Mouse (Mus musculus): Measurements from ENCODE around the gene Tspan3. TPM values are rescaled to one million over a fixed set of nuclear protein-coding genes. Genes with fewer than 3 reads are reported as not detected.

The Tspan3 gene
- polyA plus RNA-seq, 1 experiment = 382 TPM

GRCm38 (mm10) chr9:56129951-56130350, 35.3 kb downstream of the Tspan3 start:
- no peak for DNase-seq (ENCODE audit: low read depth)
- TF ChIP-seq POLR2A (IDR thresholded peaks at IDR 0.05; ENCODE audit: borderline replicate concordance, extremely low read depth, insufficient read depth, insufficient read length, poor library complexity, severe bottlenecking) = no peak
- no peak for TF ChIP-seq CTCF (IDR thresholded peaks at IDR 0.05; ENCODE audit: borderline replicate concordance, extremely low read depth, insufficient read depth, insufficient read length)

GRCm38 (mm10) chr9:56128331-56128730, 36.9 kb downstream of the Tspan3 start:
- TF ChIP-seq CTCF (IDR thresholded peaks at IDR 0.05; ENCODE audit: borderline replicate concordance, extremely low read depth, insufficient read depth, insufficient read length) (no peak), POLR2A (IDR thresholded peaks at IDR 0.05; ENCODE audit: borderline replicate concordance, extremely low read depth, insufficient read depth, insufficient read length, poor library complexity, severe bottlenecking) (no peak)
- peak; percentile 20 for DNase-seq (ENCODE audit: low read depth)

- DNase-seq (ENCODE audit: low read depth) = no peak
- no peak for TF ChIP-seq CTCF (IDR thresholded peaks at IDR 0.05; ENCODE audit: borderline replicate concordance, extremely low read depth, insufficient read depth, insufficient read length)
- no peak for TF ChIP-seq POLR2A (IDR thresholded peaks at IDR 0.05; ENCODE audit: borderline replicate concordance, extremely low read depth, insufficient read depth, insufficient read length, poor library complexity, severe bottlenecking)
Measured at GRCm38 (mm10) chr9:56126453-56127173, 38.7 kb downstream of the Tspan3 start.

- TF ChIP-seq CTCF (IDR thresholded peaks at IDR 0.05; ENCODE audit: borderline replicate concordance, extremely low read depth, insufficient read depth, insufficient read length) (no peak), POLR2A (IDR thresholded peaks at IDR 0.05; ENCODE audit: borderline replicate concordance, extremely low read depth, insufficient read depth, insufficient read length, poor library complexity, severe bottlenecking) (no peak)
- DNase-seq (ENCODE audit: low read depth) = no peak
Measured at GRCm38 (mm10) chr9:56124561-56124960, 40.7 kb downstream of the Tspan3 start.

GRCm38 (mm10) chr9:56123613-56124012, 41.7 kb downstream of the Tspan3 start:
- TF ChIP-seq CTCF (IDR thresholded peaks at IDR 0.05; ENCODE audit: borderline replicate concordance, extremely low read depth, insufficient read depth, insufficient read length) (no peak), POLR2A (IDR thresholded peaks at IDR 0.05; ENCODE audit: borderline replicate concordance, extremely low read depth, insufficient read depth, insufficient read length, poor library complexity, severe bottlenecking) (no peak)
- DNase-seq (ENCODE audit: low read depth) = no peak

- peak; percentile 77 for DNase-seq (ENCODE audit: low read depth)
- TF ChIP-seq CTCF (IDR thresholded peaks at IDR 0.05; ENCODE audit: borderline replicate concordance, extremely low read depth, insufficient read depth, insufficient read length) (no peak), POLR2A (IDR thresholded peaks at IDR 0.05; ENCODE audit: borderline replicate concordance, extremely low read depth, insufficient read depth, insufficient read length, poor library complexity, severe bottlenecking) (no peak)
Measured at GRCm38 (mm10) chr9:56122973-56123372, 42.3 kb downstream of the Tspan3 start.

- DNase-seq (ENCODE audit: low read depth) = peak; percentile 68
- peak; percentile 57 for TF ChIP-seq CTCF (IDR thresholded peaks at IDR 0.05; ENCODE audit: borderline replicate concordance, extremely low read depth, insufficient read depth, insufficient read length)
- TF ChIP-seq POLR2A (IDR thresholded peaks at IDR 0.05; ENCODE audit: borderline replicate concordance, extremely low read depth, insufficient read depth, insufficient read length, poor library complexity, severe bottlenecking) = no peak
Measured at GRCm38 (mm10) chr9:56121097-56121496, 44.2 kb downstream of the Tspan3 start.

GRCm38 (mm10) chr9:56119651-56120050, 45.6 kb downstream of the Tspan3 start:
- no peak for TF ChIP-seq POLR2A (IDR thresholded peaks at IDR 0.05; ENCODE audit: borderline replicate concordance, extremely low read depth, insufficient read depth, insufficient read length, poor library complexity, severe bottlenecking)
- TF ChIP-seq CTCF (IDR thresholded peaks at IDR 0.05; ENCODE audit: borderline replicate concordance, extremely low read depth, insufficient read depth, insufficient read length) = no peak
- no peak for DNase-seq (ENCODE audit: low read depth)

GRCm38 (mm10) chr9:56118582-56118981, 46.7 kb downstream of the Tspan3 start:
- DNase-seq (ENCODE audit: low read depth) = peak; percentile 94
- TF ChIP-seq POLR2A (IDR thresholded peaks at IDR 0.05; ENCODE audit: borderline replicate concordance, extremely low read depth, insufficient read depth, insufficient read length, poor library complexity, severe bottlenecking) = no peak
- TF ChIP-seq CTCF (IDR thresholded peaks at IDR 0.05; ENCODE audit: borderline replicate concordance, extremely low read depth, insufficient read depth, insufficient read length) = peak; percentile 96

GRCm38 (mm10) chr9:56118091-56118490, 47.2 kb downstream of the Tspan3 start:
- DNase-seq (ENCODE audit: low read depth) = no peak
- TF ChIP-seq CTCF (IDR thresholded peaks at IDR 0.05; ENCODE audit: borderline replicate concordance, extremely low read depth, insufficient read depth, insufficient read length) = no peak
- no peak for TF ChIP-seq POLR2A (IDR thresholded peaks at IDR 0.05; ENCODE audit: borderline replicate concordance, extremely low read depth, insufficient read depth, insufficient read length, poor library complexity, severe bottlenecking)

GRCm38 (mm10) chr9:56108174-56108573, 57.1 kb downstream of the Tspan3 start:
- DNase-seq (ENCODE audit: low read depth) = no peak
- TF ChIP-seq CTCF (IDR thresholded peaks at IDR 0.05; ENCODE audit: borderline replicate concordance, extremely low read depth, insufficient read depth, insufficient read length) (no peak), POLR2A (IDR thresholded peaks at IDR 0.05; ENCODE audit: borderline replicate concordance, extremely low read depth, insufficient read depth, insufficient read length, poor library complexity, severe bottlenecking) (no peak)

GRCm38 (mm10) chr9:56107527-56107926, 57.8 kb downstream of the Tspan3 start:
- no peak for DNase-seq (ENCODE audit: low read depth)
- TF ChIP-seq CTCF (IDR thresholded peaks at IDR 0.05; ENCODE audit: borderline replicate concordance, extremely low read depth, insufficient read depth, insufficient read length) (no peak), POLR2A (IDR thresholded peaks at IDR 0.05; ENCODE audit: borderline replicate concordance, extremely low read depth, insufficient read depth, insufficient read length, poor library complexity, severe bottlenecking) (no peak)

Data from brain, embryonic 14.5 days (tissue).